Mouse (Mus musculus): ENCODE measurements at regions not wholly inside any gene's neighbourhood (a gene's known extent, or its start where the extent isn't known, plus 50 kb on each side); places are given as distances from the start of the nearest gene placed in this dataset.

GRCm38 (mm10) chr8:6002612-6003011 is 897.5 kb upstream of the Slc10a2 start:
- DNase-seq (ENCODE audit: low spot score), result no peak

- no peak for DNase-seq (ENCODE audit: low spot score)
These were observed 889.7 kb upstream of the Slc10a2 start for GRCm38 (mm10) chr8:5994846-5995245.

GRCm38 (mm10) chr8:5965403-5966015 is 860.4 kb upstream of the Slc10a2 start:
- DNase-seq (ENCODE audit: low spot score), result no peak

- no peak for DNase-seq (ENCODE audit: low spot score)
These were observed 859.1 kb upstream of the Slc10a2 start for GRCm38 (mm10) chr8:5964299-5964698.

- no peak for DNase-seq (ENCODE audit: low spot score)
These were observed 832.9 kb upstream of the Slc10a2 start for GRCm38 (mm10) chr8:5938057-5938456.

- DNase-seq (ENCODE audit: low spot score), result no peak
These were observed 813.0 kb upstream of the Slc10a2 start for GRCm38 (mm10) chr8:5918136-5918535.
